Mouse (Mus musculus) adrenal gland, adult (tissue): ENCODE measurements around the gene Lpin1.

Experiments
- DNase-seq, 2 experiments: peaks; one replicate each; pipeline ENCODE4 v3.0.0; 2022 to 2023; ENCODE audit warnings: low spot score in 1 of 2; ENCODE audit not compliant: inconsistent age in 2 of 2

The Lpin1 gene

DNA sequence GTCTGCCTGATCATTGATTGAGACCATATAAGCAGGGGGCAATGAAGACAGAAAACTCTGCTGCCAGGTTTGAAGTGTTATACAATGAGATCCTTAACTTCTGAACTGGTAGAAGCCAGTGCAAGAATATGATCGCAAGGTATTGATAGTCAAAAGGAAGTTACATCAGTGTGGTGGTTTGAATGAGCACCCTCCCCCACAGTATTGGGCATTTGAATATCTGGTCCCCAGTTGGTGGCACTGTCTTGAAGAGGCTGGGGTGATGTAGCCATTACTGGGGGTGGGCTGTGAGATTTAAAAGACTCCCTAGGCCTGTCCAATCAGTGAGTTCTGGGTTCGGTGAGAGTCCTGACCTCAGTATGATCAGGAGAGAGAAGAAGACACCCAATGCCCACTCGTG lies 27.5 kb downstream of the Lpin1 start:
- DNase-seq = no peak

DNA sequence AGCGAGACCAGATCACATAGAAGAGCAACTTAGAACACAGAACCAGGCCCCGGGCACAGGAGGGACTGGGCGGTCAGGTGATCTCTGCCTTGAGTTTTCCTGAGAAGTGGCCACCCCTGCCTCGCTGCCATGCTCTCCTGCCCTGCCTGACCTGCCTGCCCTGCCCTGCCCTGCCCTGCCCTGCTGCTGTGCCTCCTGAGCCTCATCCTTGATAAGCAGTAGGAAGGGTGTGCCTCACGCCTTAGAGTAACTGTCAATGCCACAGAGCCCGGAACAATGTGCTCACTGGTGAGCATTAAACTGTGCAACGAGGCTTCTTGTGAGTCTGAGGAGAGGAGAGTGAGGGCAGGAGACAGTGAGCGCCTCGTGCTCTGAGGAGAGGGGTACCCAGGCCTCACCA lies 30.5 kb downstream of the Lpin1 start:
- no peak for DNase-seq

DNA sequence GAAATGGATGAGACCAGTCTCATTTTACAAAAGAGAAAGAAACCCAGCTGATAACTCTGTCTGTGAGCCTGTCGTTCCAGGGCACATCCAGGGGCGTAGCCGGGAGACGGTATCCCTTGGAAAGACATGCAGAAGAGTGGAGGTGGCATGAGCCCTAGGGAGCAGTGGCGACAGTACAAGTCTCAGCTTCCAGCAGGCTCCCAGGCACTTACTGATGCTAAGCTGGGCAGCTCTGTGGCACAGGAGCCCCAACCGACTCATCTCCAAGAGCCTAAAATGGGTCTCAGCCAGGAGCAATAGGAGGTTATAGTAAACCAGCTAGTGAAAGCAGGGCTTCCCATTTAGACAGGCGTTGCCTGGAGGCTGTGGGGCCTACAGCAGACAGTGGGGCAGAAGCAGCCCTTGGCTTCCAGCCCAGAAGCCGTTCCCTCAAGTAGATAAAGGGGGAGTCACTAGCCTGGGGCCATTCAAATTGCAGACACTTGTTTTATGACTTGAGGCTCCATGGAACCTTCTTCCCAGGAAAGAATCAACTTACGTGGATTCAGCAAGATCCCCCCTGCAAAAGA lies 33.0 kb downstream of the Lpin1 start:
- peak in 1 of 2 experiments; percentile 54 for DNase-seq

DNA sequence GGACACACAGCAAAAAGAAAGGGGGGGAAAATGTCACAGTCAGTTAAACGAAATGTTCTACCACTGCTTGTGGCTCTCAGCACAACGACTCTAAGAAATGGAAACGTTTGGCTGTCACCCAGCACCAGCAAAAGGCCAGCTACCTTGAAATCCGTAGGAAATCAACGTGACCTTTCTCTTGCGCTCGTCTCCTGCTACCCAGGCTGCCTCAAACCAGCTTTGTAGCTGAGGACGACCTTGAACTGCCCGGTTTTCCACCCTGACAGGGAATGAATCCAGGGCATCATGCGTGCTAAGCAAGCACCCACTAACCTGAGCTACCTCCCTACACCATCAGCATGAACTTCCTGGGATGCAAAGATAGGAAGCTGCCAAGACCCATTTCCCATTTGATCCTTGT lies 39.5 kb downstream of the Lpin1 start:
- DNase-seq = peak; percentile 80 to 85

DNA sequence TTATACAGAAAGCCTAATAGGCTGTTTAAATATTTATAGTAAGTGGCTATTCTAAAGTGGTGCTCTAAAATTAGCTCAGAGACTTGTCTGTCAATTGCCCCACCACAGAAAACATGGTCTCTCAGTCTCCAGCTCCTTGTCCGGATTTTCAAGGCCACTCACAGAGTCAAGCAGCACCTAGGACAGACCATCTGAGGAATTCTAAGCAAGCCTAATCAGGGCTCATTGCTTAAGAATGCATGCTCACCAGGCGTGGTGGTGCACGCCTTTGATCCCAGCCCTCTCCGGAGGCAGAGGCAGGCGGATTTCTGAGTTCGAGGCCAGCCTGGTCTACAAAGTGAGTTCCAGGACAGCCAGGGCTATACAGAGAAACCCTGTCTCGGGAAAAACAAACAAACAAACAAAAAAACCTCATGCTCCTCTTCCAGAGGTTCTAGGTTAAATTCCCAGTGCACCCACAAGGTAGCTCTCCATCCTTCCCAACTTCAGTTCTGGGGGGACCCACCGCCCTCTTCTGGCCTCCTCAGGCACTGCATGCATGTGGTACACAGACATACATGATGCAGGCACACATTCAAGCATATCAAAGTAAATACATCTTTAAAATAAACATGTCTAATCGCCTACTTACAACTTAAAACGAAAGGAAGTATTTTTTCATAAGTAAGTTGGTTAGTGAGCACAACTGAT lies 40.2 kb downstream of the Lpin1 start:
- no peak for DNase-seq

DNA sequence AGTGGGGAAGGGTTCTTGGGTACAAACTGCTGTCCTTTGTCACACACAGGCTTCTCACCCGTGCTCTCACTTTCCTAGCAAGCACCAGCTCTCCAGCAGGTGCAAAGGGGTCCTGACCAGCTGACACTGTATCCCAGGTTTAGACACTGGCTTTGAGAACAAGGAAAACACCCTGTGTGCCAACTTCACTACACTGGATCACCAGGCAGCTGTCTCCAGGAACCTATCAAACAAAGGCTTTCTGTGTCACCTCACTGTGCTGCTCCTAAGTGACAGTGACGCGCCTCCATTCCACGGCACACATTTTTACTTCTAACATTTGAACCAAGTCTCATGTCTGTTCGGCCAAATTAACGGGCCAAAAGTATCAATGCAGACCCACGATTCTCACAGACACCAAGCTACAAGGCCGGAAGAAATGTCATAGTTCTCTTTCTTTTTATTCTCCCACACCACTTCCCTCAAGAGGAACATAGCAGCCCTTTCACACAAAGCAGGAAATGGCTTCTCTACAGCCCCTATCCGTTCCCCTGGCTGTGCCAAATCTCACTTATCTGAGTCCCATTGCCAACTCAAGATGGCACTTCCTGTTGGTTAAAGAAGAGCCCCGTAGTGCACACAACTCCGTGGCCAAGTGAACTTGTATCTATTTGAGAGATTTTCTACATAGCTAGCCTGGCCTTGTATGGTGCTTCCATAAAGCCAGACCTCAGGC lies 41.7 kb downstream of the Lpin1 start:
- DNase-seq = no peak

DNA sequence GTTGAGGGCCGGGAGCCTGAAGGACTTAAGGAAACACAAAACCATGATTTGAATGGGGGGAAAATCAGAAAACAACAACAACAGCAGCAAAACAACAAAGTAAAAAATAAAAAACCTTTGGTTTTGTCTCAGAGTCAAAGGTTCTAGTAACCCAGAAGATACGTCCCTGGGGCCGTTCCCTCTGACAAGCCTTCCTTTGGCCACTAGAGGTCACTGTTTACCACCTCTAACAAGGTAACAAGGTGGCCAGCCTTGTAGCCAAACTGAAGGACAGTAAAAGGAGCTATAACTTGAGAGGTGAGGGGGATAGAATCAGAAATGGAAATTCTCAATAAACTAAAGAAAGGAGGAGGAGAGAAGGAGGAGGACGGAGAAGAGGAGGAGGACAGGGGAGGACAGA lies 42.3 kb downstream of the Lpin1 start:
- peak; percentile 62 to 90 for DNase-seq

DNA sequence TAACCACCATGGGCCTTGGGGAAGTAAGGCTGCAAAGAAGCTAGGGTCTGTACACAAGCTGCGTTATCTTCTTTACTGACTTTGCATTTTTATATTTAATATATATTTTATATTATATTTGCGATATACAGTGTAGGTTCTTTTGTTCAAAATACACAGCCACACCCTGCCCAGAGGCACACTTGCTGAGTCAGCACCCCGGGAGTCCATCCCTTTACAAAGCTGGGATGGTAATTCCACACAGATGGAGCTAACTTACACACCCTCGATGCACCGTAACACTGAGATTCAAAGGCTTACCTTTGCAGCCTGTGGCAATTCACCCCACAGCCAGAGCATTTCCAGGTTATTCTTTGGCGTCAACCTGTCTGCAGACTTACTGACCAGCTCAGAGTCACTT lies 42.7 kb downstream of the Lpin1 start:
- no peak for DNase-seq

DNA sequence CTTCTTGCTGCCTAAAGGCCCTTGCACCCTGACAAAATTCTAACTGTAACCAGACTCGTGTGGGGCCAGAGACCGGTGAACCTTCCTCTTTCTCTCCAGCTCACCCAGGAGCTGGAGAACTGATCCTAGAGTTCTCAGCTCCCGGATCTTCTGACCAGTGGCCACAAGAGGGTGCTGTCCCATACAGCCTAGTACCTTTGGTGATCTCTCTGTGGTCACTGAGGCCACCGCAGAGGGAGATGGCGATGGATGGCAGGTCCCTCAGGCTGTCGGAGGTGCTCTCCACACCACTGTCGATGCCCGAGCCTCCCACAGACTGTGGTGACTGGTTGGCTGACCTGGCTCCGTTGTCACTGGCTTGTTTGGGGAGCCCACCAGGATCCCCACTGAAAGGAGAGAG lies 47.3 kb downstream of the Lpin1 start:
- DNase-seq = peak; percentile 48 to 81

DNA sequence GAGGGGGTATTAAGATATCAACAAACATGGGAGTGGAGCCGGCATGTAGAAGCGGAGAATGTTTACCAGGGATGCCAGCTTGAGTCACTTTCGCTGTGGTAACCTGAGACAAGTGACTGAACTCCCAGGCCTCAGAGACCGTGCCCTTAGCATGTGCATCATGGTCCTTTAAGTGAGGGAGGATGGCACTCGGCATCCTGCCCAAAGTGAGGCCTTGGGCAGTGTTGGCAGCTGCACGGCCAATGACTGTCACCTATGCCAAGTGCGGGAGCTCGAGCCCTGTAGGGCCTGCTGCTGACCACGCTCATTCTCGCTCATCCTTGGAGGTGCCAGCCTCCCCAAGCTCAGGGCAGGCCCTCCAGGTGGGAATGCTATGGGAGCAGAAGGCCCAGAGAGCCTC lies 48.1 kb downstream of the Lpin1 start:
- DNase-seq = peak; percentile 67 to 76

DNA sequence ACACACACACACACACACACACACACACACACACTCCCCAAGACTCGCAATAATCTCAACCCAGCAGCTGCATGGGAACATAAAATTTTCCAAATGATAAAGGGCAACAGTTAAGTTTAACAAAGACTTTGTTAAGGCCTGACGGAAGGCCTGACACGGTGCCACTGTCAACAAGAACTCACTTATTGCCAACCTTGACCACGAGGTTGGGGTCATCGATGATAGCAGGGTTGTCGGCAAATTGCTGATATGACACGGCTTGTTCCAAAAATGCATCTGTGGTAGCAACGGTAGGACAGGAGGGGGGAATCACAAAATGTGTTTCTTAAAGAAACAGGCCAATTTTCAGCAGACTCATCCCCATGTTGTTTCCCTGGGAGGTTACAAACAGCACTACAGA lies 48.6 kb downstream of the Lpin1 start:
- no peak for DNase-seq

DNA sequence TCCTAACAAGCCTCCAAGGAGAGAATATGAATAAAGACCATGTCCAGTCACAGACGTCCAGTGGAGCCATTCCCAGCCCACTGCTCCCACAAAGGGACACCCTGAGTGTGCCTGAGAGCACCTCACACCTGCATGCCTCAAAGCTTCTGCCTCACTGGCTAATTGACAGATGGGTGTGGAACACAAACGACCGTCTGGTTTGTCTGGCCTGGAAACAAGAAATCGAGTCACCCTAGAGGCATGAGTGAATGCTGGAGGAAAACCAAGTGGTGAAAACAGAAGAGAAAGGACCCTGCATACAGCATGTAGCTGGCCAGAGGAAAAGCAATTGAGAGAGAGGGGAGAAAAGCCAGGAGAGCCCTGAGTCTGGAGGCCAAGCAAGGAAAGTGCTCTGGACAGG lies 53.5 kb downstream of the Lpin1 start:
- DNase-seq = no peak

DNA sequence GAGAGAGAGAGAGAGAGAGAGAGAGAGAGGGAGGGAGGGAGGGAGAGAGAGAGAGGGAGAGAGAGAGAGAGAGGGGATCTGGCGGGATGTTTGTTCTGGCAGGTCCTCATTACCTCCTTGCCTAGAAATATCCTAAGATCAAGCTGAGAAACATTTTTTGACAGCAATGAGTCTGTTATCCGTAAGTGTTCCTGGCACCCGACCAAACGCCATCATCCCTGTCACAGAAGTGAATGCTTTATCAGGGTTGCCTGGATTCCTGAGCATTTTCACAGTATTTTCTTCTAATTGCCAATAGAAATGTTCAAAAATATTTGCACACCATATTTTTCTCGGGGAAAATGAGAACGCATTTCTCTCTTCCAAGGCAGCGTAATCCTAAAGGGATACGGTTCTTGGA lies 56.6 kb downstream of the Lpin1 start:
- DNase-seq = no peak

DNA sequence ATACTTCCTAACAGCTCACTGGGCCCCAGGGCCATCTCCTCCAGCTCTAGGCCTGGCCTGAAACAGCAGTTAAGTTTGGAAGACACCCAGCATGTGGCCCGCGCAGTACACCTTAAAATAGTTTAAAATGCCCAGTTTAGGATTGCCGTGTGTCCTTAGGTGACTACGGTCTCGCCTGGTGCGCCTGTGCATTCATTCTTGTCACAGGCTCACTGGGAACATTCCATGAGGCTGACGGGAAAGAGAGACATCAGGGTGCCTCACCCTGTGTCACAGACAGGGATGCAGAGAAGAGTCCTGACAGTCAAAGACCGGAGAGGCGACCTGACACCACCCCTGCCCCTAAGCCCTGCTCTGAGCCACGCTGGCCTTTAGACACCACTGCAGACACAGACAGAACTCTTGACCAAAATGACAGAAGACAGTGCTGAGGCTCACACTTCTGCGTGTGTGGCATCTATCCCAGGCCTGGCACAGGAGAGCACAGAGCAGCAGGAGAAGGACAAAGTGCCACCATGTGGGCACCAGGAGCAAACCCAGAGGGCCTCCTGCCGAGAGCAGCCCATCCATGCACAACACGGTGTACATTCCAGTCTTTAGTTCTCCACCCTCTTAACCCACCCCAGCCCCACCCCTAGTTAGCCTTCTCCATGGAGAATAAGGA lies 58.5 kb downstream of the Lpin1 start:
- no peak for DNase-seq

DNA sequence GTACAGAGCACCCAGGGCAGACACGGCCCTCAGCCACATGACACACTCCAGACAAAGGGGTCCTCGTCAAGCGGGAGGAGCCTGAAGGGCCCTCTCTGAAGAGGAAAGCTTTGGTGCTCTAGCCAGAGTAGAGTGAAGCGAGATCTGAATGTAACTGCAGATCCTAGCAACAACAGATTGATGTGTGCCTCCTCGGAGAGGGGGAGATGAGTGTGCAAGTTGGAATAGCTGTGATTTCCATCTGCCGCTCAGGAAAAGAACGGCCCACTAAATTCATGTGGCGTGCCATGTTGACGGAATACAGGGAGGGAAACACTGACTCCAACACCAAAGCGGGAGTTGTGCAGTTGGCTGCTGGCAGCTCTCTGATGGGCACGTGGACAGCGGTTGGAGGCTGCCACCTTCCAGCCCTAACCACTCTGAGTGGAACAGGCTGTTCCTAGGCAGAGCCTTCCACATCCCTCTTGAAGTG lies 59.7 kb downstream of the Lpin1 start:
- no peak for DNase-seq

DNA sequence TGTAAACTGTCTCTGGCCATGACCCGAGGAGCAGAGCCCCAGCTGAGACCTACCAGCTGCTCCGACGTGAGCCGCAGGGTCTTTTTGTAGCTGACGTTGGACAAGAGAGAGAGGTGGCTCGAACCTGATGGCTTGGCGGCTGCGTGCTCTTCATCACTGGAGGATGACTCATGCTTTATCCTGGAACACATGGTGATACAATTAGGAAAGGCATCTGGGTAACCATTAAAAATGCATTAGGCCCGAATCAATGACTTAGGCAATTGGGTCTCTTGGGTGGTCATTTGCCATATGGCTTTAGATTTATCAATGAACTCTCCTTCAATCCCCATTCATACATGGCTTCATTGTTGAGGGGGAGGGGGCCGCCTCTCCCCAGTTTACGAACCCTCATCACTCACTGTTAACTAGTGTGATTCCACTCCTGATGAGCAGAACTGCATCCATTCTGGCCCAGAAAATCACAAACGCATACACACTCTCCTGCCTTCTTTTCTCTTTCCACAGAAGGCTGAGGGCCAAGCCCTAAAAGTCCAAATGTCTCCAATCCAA lies 61.9 kb downstream of the Lpin1 start:
- no peak for DNase-seq

DNA sequence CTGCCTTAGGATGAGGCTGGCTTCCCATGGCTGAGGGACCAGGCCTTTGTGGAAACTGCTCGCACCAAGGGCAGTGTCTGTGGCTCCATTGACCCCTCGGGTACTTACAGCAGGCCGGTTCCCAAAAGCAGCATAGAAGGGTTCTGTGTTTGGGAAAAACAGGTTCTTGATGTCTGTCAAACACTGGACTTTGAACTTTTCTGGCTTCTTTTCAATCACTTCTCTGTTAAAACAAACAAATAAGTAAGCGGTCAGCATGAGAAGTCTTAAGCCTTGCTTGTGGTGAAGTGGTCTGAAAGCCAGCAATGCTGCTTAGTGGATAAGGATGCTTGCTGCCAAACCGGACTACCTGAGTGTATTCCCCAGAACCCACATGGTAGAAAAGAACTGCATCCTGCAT lies 69.2 kb downstream of the Lpin1 start:
- DNase-seq = no peak

DNA sequence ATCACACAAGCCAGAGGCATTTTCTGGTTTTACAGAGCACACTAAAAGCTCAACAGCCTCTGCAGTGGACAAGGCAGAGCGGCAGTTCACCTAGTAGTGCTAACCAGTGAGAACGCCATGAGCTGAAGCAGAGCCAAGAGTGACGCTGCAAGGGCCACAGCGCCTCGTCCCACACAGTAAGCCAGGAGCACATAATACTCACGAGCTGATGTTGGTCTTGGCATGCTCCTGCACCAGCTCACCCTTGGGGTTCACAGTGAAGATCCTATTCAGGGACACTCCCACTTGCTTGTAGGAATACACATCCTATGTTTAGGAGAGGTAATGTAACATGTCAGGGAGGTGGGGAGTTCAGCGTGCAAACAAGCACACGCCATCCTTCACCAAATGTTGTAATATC lies 70.1 kb downstream of the Lpin1 start:
- DNase-seq = no peak

DNA sequence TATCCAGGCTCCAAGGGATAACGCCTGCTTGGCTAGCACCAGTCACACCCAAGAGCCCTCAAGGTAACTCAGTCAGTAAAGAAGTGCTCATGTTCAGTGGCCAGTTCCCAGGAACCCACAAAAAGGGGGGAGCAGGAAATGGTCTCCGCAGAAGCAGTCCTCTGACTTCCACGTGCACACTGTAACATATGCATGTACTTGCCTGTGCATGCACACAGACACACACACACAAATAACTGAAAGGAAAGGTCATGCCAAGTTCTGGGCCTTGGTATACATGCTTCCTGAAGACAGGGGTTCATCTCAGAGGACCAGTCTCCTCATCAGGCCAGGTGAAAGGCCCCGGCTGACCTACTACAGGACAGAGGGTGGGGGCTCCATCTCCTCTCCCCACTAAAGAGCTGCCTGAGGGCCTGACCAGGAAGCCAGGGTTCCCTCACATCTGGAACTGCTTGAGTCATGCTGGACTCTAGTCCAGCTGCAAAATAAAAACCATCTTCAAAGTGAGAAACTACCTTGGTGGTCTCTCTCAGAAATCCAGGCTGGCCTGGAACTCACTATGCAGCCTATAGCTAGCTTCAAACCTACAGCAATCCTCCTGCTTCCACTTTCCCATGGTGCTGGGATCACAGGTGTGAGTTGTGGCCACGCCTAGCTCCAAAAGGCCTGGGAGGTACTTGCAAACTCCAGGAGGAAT lies 70.7 kb downstream of the Lpin1 start:
- DNase-seq = no peak

DNA sequence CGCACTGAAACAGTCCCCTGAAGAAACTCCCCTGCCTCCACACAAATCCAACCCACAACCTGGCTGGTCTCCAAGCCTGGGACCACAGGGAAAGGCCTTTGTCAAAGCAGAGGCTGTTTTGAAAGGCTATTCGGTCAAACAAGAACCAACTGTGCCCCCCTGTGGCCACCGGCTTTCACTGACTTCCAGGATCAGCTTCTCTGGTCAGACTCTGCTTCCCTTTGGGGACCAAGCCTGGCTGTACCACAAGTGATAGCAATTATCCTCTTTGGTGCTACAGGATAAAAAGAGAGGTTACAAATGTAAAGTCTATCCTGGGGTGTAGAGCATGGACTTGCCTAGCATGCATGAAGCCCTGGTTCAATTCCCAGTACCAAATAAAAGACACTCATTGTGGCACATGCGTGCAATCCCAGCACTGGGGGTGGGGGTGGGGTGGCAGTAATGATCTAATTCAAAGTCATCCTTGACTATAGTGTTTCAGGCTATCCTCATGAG lies 77.4 kb downstream of the Lpin1 start:
- peak; percentile 65 to 88 for DNase-seq

DNA sequence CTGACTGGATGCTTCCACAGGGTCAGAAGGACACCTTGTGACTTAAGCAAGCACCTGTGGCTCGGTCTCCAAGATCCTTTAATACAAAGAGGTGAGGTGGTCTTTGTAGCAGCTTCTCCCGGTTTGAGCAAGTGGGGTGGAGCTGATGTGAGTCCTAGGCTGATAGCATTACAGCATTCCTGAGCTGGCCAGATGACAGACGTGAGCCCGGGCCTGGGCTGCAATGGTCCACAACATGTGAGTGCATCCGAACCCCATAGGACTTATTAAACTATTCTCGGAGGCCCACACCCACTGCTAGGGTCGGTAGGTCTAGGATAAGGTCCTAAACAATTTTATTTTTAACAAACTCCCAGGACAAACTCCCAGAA lies 77.9 kb downstream of the Lpin1 start:
- DNase-seq = no peak
